Mouse (Mus musculus) hindbrain, postnatal 0 days (tissue): ENCODE measurements around the gene Dpy19l1. TPM values are rescaled to one million over a fixed set of nuclear protein-coding genes. Genes with fewer than 3 reads are reported as not detected.

Experiments
- ATAC-seq: fragments of 200-750 bp; cut with Nextera tagmentation; 2 replicates; pipeline ENCODE4 v1.8.0; 2017; ENCODE audit warnings: mild to moderate bottlenecking, moderate TSS enrichment, moderate library complexity
- DNase-seq: peaks from one replicate; pipeline ENCODE4 v3.0.0-alpha.2; 2015; ENCODE audit warnings: low spot score
- H3K27ac ChIP-seq: fragments of 300-500 bp; sonication (generic); 2 replicates; pipeline ENCODE4 v1.5.1; 2014; ENCODE audit warnings: mild to moderate bottlenecking
- H3K27me3 ChIP-seq: fragments of 300-500 bp; sonication (generic); 2 replicates; pipeline ENCODE4 v1.6.1; 2014; ENCODE audit warnings: low read length, mixed read lengths; ENCODE audit not compliant: insufficient read depth
- H3K36me3 ChIP-seq: fragments of 300-500 bp; sonication (generic); 2 replicates; pipeline ENCODE4 v1.6.1; 2014; ENCODE audit warnings: low read length, mixed read lengths; ENCODE audit not compliant: insufficient read depth
- H3K4me1 ChIP-seq: fragments of 300-500 bp; sonication (generic); 2 replicates; pipeline ENCODE4 v1.6.1; 2014; ENCODE audit warnings: antibody characterized with exemption, low read length, mixed read lengths; ENCODE audit not compliant: insufficient read depth
- H3K4me2 ChIP-seq: fragments of 300-500 bp; sonication (generic); 2 replicates; pipeline ENCODE4 v1.6.1; 2014; ENCODE audit warnings: low read depth, mild to moderate bottlenecking, low read length, moderate library complexity, mixed read lengths
- H3K4me3 ChIP-seq: fragments of 300-500 bp; sonication (generic); 2 replicates; pipeline ENCODE4 v1.5.1; 2014; ENCODE audit warnings: low read length
- H3K9ac ChIP-seq: fragments of 300-500 bp; sonication (generic); replicated peaks from 2 replicates; pipeline ENCODE4 v1.6.1; 2014; ENCODE audit warnings: mild to moderate bottlenecking, low read length, moderate library complexity, mixed read lengths
- H3K9me3 ChIP-seq: fragments of 300-500 bp; sonication (generic); 2 replicates; pipeline ENCODE4 v1.6.1; 2016; ENCODE audit warnings: low read length, mixed read lengths
- CTCF ChIP-seq: IDR thresholded peaks from 2 replicates; pipeline ENCODE4 v1.5.1; 2016; ENCODE audit warnings: antibody characterized with exemption, control low read depth, low read depth
- WGBS: fragments of 180-500 bp; shearing (Covaris S2); extraction: QIAGEN DNeasy Blood & Tissue Kit; methylation state at CpG from one replicate; pipeline ENCODE4 v1.1.7; 2014; 5-methylcytosine and 5-hydroxymethylcytosine counted together
- polyA plus RNA-seq: library from polyadenylated mRNA; unstranded; fragments of >200 nt; fragmentation: Nextera tagmentation; extraction: Ambion mirVana; gene quantifications from 2 replicates; pipeline ENCODE4 v1.2.1, GENCODE M21; 2015
- total RNA-seq: library from RNA; depleted of rRNA; stranded (reverse); fragments of >200 nt; gene quantifications from 2 replicates; pipeline ENCODE4 v1.2.3, GENCODE M21; 2014

Gene Dpy19l1
- total and polyA plus RNA-seq, 2 experiments from 2014 or later: 15.6 to 56.4 TPM

GRCm38 (mm10) chr9:24421221-24421620, 81.7 kb downstream of the Dpy19l1 start:
- TF ChIP-seq CTCF: no peak
- WGBS: 48% methylated on average over 3 of the region's 3 CpGs
- Histone ChIP-seq H3K9me3 (no peaks in the 10 kb centered on the region), H3K4me1 (0 out of 2 replicates have a peak, but pooled peaks cover 5% of the 10 kb centered on the region), H3K36me3 (0 out of 2 replicates have a peak, but pooled peaks cover 4% of the 10 kb centered on the region), H3K27ac (no peak overlapping the region), H3K4me2 (no peak overlapping the region), H3K4me3 (no peak overlapping the region), H3K27me3 (no peaks in the 10 kb centered on the region), H3K9ac (no peak overlapping the region)
- DNase-seq (no peak), ATAC-seq (no peak)

- Histone ChIP-seq H3K4me3 (no peak overlapping the region), H3K36me3 (0 out of 2 replicates have a peak, but pooled peaks cover 4% of the 10 kb centered on the region), H3K9me3 (no peaks in the 10 kb centered on the region), H3K9ac (no peak overlapping the region), H3K27ac (no peak overlapping the region), H3K4me1 (0 out of 2 replicates have a peak, but pooled peaks cover 5% of the 10 kb centered on the region), H3K4me2 (no peak overlapping the region), H3K27me3 (no peaks in the 10 kb centered on the region)
- ATAC-seq: no peak
- TF ChIP-seq CTCF: no peak
- WGBS: 95% methylated on average over 4 of the region's 4 CpGs
- DNase-seq: no peak
Measured at GRCm38 (mm10) chr9:24420144-24420543, 82.8 kb downstream of the Dpy19l1 start.

DNA sequence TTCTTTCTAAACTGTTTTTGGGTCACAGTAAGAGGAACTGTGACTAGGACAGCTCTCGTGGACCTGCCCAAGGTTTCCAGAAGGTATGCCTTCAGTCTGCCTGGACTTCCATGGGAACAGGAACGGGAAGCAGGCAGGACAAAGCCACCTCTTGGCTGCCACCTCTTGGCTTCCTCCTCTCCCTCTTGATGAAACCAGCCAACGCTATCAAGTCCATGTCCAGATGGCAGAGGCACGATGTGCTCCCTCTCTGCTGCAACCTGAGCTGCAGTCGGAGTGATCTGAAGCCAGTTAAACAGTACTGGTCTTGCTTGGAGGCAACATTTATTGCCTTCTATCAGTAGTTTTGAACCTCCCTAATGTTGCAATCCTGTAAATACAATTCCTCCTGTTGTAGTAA, 84.7 kb downstream of the Dpy19l1 start:
- H3K9me3 ChIP-seq: no peaks in the 10 kb centered on the region
- H3K27ac ChIP-seq: no peak overlapping the region
- 0 out of 2 replicates have a peak, but pooled peaks cover 4% of the 10 kb centered on the region for H3K36me3 ChIP-seq
- DNase-seq (no peak), ATAC-seq (no peak)
- no peak overlapping the region for H3K9ac ChIP-seq
- H3K4me3 ChIP-seq: no peak overlapping the region
- no peaks in the 10 kb centered on the region for H3K27me3 ChIP-seq
- no peak for TF ChIP-seq CTCF
- no peak overlapping the region for H3K4me2 ChIP-seq
- WGBS: 85% methylated on average over 5 of the region's 5 CpGs
- H3K4me1 ChIP-seq: 0 out of 2 replicates have a peak, but pooled peaks cover 5% of the 10 kb centered on the region

- no peaks in the 10 kb centered on the region for H3K27me3 ChIP-seq
- H3K36me3 ChIP-seq: no peaks in the 10 kb centered on the region
- H3K9ac ChIP-seq: no peak overlapping the region
- 93% methylated on average over 8 of the region's 8 CpGs for WGBS
- H3K27ac ChIP-seq: no peak overlapping the region
- no peaks in the 10 kb centered on the region for H3K9me3 ChIP-seq
- H3K4me1 ChIP-seq: no peaks in the 10 kb centered on the region
- H3K4me3 ChIP-seq: no peak overlapping the region
- no peak for TF ChIP-seq CTCF
- no peak overlapping the region for H3K4me2 ChIP-seq
- no peak for ATAC-seq
- no peak for DNase-seq
Measured at GRCm38 (mm10) chr9:24411483-24411882, 91.5 kb downstream of the Dpy19l1 start.

DNA sequence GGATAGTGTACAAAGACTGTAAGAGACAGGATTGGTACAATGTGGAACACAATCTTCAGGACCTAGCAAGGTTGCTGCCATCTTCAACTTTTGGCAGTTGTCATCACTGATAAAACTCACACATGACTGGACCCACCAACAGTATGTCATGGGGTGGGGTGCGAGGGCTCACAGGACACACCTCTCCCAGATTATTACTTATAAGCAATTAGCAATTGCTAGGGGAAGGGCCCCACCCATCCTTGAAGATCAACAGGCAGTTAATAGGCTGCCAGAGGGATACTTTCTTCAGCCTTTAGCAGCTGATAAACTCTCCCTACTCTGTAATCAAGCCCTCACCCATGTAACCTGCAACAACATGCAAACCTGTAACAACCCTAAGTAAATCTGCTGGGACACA, 92.5 kb downstream of the Dpy19l1 start:
- Histone ChIP-seq H3K4me2 (no peak overlapping the region), H3K27me3 (no peaks in the 10 kb centered on the region), H3K4me3 (no peak overlapping the region), H3K9me3 (no peaks in the 10 kb centered on the region), H3K27ac (no peak overlapping the region), H3K4me1 (no peaks in the 10 kb centered on the region), H3K36me3 (no peaks in the 10 kb centered on the region), H3K9ac (no peak overlapping the region)
- ATAC-seq (no peak), DNase-seq (no peak)
- 87% methylated on average over 1 of the region's 1 CpGs for WGBS
- no peak for TF ChIP-seq CTCF

GRCm38 (mm10) chr9:24407992-24408391, 94.9 kb downstream of the Dpy19l1 start:
- WGBS: 86% methylated on average over 3 of the region's 3 CpGs
- no peak for TF ChIP-seq CTCF

DNA sequence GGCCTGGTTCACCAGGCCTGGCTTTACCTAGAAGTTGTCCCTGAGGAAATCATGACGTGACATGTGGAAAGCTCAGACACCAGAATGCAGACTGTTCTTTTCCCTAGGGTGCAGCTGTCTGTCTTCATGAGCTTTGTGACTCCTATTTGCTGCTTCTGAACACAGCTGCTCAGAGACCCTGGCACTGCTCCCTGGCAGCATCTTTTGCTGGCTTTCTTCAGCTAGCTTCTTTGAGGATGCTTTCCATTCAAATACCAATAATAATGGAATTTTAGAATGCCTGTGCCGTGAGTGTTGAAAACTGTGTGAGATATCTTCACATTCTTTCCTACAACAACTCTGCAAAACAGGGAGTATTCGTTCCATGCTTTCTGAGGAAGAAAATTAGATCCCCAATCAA, 108.8 kb downstream of the Dpy19l1 start:
- Histone ChIP-seq H3K9me3 (no peaks in the 10 kb centered on the region), H3K36me3 (no peaks in the 10 kb centered on the region), H3K27ac (no peak overlapping the region), H3K4me3 (no peak overlapping the region), H3K27me3 (no peaks in the 10 kb centered on the region), H3K4me1 (no peaks in the 10 kb centered on the region), H3K4me2 (no peak overlapping the region), H3K9ac (no peak overlapping the region)
- no peak for ATAC-seq
- no peak for TF ChIP-seq CTCF
- peak; percentile 10 for DNase-seq
- WGBS: 43% methylated on average over 3 of the region's 3 CpGs

More at GRCm38 (mm10) chr9:24407992-24408391, 94.9 kb downstream of the Dpy19l1 start:
- H3K4me1 ChIP-seq: no peaks in the 10 kb centered on the region
- H3K4me2 ChIP-seq: no peak overlapping the region
- H3K27me3 ChIP-seq: no peaks in the 10 kb centered on the region
- H3K4me3 ChIP-seq: no peak overlapping the region
- H3K9me3 ChIP-seq: no peaks in the 10 kb centered on the region
- no peak overlapping the region for H3K27ac ChIP-seq
- no peak for ATAC-seq
- no peaks in the 10 kb centered on the region for H3K36me3 ChIP-seq
- no peak for DNase-seq
- no peak overlapping the region for H3K9ac ChIP-seq
